Mouse (Mus musculus): ENCODE measurements around the gene Rps6ka2. TPM values are rescaled to one million over a fixed set of nuclear protein-coding genes. Genes with fewer than 3 reads are reported as not detected.

Gene Rps6ka2
- total RNA-seq, 2 experiments from 2014 or later = 34.3 TPM

GRCm38 (mm10) chr17:7217791-7218329, 47.9 kb downstream of the Rps6ka2 start:
- no peak for DNase-seq (ENCODE audit: extremely low spot score in 1 of 2, low spot score in 1 of 2)

- no peak for DNase-seq (ENCODE audit: extremely low spot score in 1 of 2, low spot score in 1 of 2)
Measured at GRCm38 (mm10) chr17:7218396-7218795, 48.5 kb downstream of the Rps6ka2 start.

- DNase-seq (ENCODE audit: extremely low spot score in 1 of 2, low spot score in 1 of 2) = no peak
Measured at GRCm38 (mm10) chr17:7219044-7219718, 49.3 kb downstream of the Rps6ka2 start.

GRCm38 (mm10) chr17:7221310-7221709, 51.4 kb downstream of the Rps6ka2 start:
- no peak for DNase-seq (ENCODE audit: extremely low spot score in 1 of 2, low spot score in 1 of 2)

- DNase-seq (ENCODE audit: extremely low spot score in 1 of 2, low spot score in 1 of 2) = no peak
Measured at GRCm38 (mm10) chr17:7222198-7222597, 52.3 kb downstream of the Rps6ka2 start.

GRCm38 (mm10) chr17:7228545-7228944, 58.6 kb downstream of the Rps6ka2 start:
- DNase-seq (ENCODE audit: extremely low spot score in 1 of 2, low spot score in 1 of 2) = no peak

- DNase-seq (ENCODE audit: extremely low spot score in 1 of 2, low spot score in 1 of 2) = no peak
Measured at GRCm38 (mm10) chr17:7231312-7231711, 61.4 kb downstream of the Rps6ka2 start.

GRCm38 (mm10) chr17:7231790-7232189, 61.9 kb downstream of the Rps6ka2 start:
- DNase-seq (ENCODE audit: extremely low spot score in 1 of 2, low spot score in 1 of 2) = no peak

GRCm38 (mm10) chr17:7232400-7232799, 62.5 kb downstream of the Rps6ka2 start:
- DNase-seq (ENCODE audit: extremely low spot score in 1 of 2, low spot score in 1 of 2) = no peak

- DNase-seq (ENCODE audit: extremely low spot score in 1 of 2, low spot score in 1 of 2) = no peak
Measured at GRCm38 (mm10) chr17:7233197-7233596, 63.3 kb downstream of the Rps6ka2 start.

- DNase-seq (ENCODE audit: extremely low spot score in 1 of 2, low spot score in 1 of 2) = no peak
Measured at GRCm38 (mm10) chr17:7237706-7238105, 67.8 kb downstream of the Rps6ka2 start.

GRCm38 (mm10) chr17:7238766-7239165, 68.9 kb downstream of the Rps6ka2 start:
- DNase-seq (ENCODE audit: extremely low spot score in 1 of 2, low spot score in 1 of 2) = no peak

GRCm38 (mm10) chr17:7240526-7240925, 70.6 kb downstream of the Rps6ka2 start:
- no peak for DNase-seq (ENCODE audit: extremely low spot score in 1 of 2, low spot score in 1 of 2)

GRCm38 (mm10) chr17:7245078-7245477, 75.2 kb downstream of the Rps6ka2 start:
- DNase-seq (ENCODE audit: extremely low spot score in 1 of 2, low spot score in 1 of 2) = no peak

GRCm38 (mm10) chr17:7246893-7247556, 77.1 kb downstream of the Rps6ka2 start:
- no peak for DNase-seq (ENCODE audit: extremely low spot score in 1 of 2, low spot score in 1 of 2)

GRCm38 (mm10) chr17:7250373-7250772, 80.5 kb downstream of the Rps6ka2 start:
- no peak for DNase-seq (ENCODE audit: extremely low spot score in 1 of 2, low spot score in 1 of 2)

GRCm38 (mm10) chr17:7257208-7257607, 87.3 kb downstream of the Rps6ka2 start:
- DNase-seq (ENCODE audit: extremely low spot score in 1 of 2, low spot score in 1 of 2) = no peak

GRCm38 (mm10) chr17:7258748-7259359, 88.9 kb downstream of the Rps6ka2 start:
- no peak for DNase-seq (ENCODE audit: extremely low spot score in 1 of 2, low spot score in 1 of 2)

- DNase-seq (ENCODE audit: extremely low spot score in 1 of 2, low spot score in 1 of 2) = no peak
Measured at GRCm38 (mm10) chr17:7260360-7260759, 90.4 kb downstream of the Rps6ka2 start.

GRCm38 (mm10) chr17:7262056-7262455, 92.1 kb downstream of the Rps6ka2 start:
- DNase-seq (ENCODE audit: extremely low spot score in 1 of 2, low spot score in 1 of 2) = no peak

GRCm38 (mm10) chr17:7262620-7263019, 92.7 kb downstream of the Rps6ka2 start:
- DNase-seq (ENCODE audit: extremely low spot score in 1 of 2, low spot score in 1 of 2) = no peak

All from layer of hippocampus, postnatal 25 days (tissue).